Comparison of ENCODE assay signal across 8 mouse cellular contexts in the genomic region with DNA sequence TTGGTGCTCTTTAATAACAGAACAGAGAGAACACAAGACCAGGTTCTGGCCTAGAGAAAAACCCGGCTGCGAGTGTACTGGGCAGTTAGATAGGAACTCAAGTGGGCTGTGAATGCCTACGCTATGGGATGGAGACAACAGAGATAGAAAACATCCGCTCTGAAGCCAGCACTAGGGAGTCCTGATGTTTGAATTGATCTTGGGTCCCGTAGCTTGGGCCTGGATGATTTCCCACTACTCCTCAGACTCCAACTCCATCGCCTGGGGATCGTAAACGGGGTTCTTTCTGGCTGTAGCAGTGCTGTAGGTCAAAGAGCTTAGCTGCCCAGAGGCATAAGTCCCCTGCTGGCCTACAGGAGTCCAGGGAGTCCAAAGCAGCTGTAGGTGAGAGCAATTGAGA. TPM values are rescaled to one million over a fixed set of nuclear protein-coding genes. Genes with fewer than 3 reads are reported as not detected.
DNase-seq lines count a peak whose midpoint lies in the region; ATAC-seq and TF ChIP-seq lines count a peak whose summit lies in the region.

No protein-coding gene starts in this region.

- peaks cover 19% of the 10 kb centered on the region for H3K4me1 ChIP-seq in kidney, embryonic 16.5 days (ENCODE audit: insufficient read depth, low read length)
- peaks cover 4% of the 10 kb centered on the region; the same call in 1 of the 2 replicates for H3K4me1 ChIP-seq in embryonic facial prominence, embryonic 11.5 days (ENCODE audit: control insufficient read depth, insufficient read depth, low read length)
- peaks cover 21% of the 10 kb centered on the region for H3K4me1 ChIP-seq in hindbrain, postnatal 0 days (ENCODE audit: insufficient read depth, low read length)

- no peak for ATAC-seq in kidney, embryonic 16.5 days (ENCODE audit: low FRiP score, low TSS enrichment)
- ATAC-seq in embryonic facial prominence, embryonic 11.5 days (replicated peaks; ENCODE audit: insufficient number of reproducible peaks, low FRiP score, low TSS enrichment, low read depth), result no peak
- ATAC-seq in hindbrain, postnatal 0 days, result peak; percentile 13; the same call in 1 of the 2 replicates

- H3K27me3 ChIP-seq in kidney, embryonic 16.5 days (ENCODE audit: insufficient read depth, low read length), result no peaks in the 10 kb centered on the region
- H3K27me3 ChIP-seq in embryonic facial prominence, embryonic 11.5 days (ENCODE audit: control insufficient read depth, insufficient read depth, low read length), result no peaks in the 10 kb centered on the region
- H3K27me3 ChIP-seq in hindbrain, postnatal 0 days (ENCODE audit: insufficient read depth, low read length), result no peaks in the 10 kb centered on the region
- no peaks in the 10 kb centered on the region for H3K27me3 ChIP-seq in myocyte (ENCODE audit: control insufficient read depth, insufficient read depth, insufficient read length)

- peak overlapping the region; percentile 53 for H3ac ChIP-seq in myocyte (ENCODE audit: control insufficient read depth, insufficient read length)

- H3K79me2 ChIP-seq in myocyte (ENCODE audit: control insufficient read depth, insufficient read depth), result no peaks in the 10 kb centered on the region

- H3K36me3 ChIP-seq in kidney, embryonic 16.5 days (ENCODE audit: insufficient read depth, low read length), result peaks cover 11% of the 10 kb centered on the region; the same call in 1 of the 2 replicates
- no peaks in the 10 kb centered on the region for H3K36me3 ChIP-seq in embryonic facial prominence, embryonic 11.5 days (replicated peaks; ENCODE audit: control insufficient read depth, insufficient read depth, low read depth, low read length)
- H3K36me3 ChIP-seq in hindbrain, postnatal 0 days (ENCODE audit: insufficient read depth, low read length), result peaks cover 13% of the 10 kb centered on the region; the same call in 1 of the 2 replicates
- no peaks in the 10 kb centered on the region for H3K36me3 ChIP-seq in myocyte (ENCODE audit: control insufficient read depth, insufficient read depth)

- peak overlapping the region; percentile 90 for H3K27ac ChIP-seq in kidney, embryonic 16.5 days (ENCODE audit: low read length)
- no peak overlapping the region for H3K27ac ChIP-seq in embryonic facial prominence, embryonic 11.5 days (replicated peaks; ENCODE audit: low read depth, low read length)
- peak overlapping the region; percentile 87 for H3K27ac ChIP-seq in hindbrain, postnatal 0 days

- H3K9ac ChIP-seq in kidney, embryonic 16.5 days (replicated peaks; ENCODE audit: low read length), result peak overlapping the region; percentile 86
- peak overlapping the region; percentile 79 for H3K9ac ChIP-seq in embryonic facial prominence, embryonic 11.5 days (replicated peaks; ENCODE audit: low read length)
- H3K9ac ChIP-seq in hindbrain, postnatal 0 days (replicated peaks; ENCODE audit: low read length), result peak overlapping the region; percentile 85

- peak overlapping the region; percentile 85 for H3K4me2 ChIP-seq in kidney, embryonic 16.5 days (replicated peaks; ENCODE audit: low read depth, low read length)
- peak overlapping the region; percentile 64 for H3K4me2 ChIP-seq in embryonic facial prominence, embryonic 11.5 days (ENCODE audit: low read depth, low read length)
- H3K4me2 ChIP-seq in hindbrain, postnatal 0 days (ENCODE audit: low read depth, low read length), result peak overlapping the region; percentile 79
- H3K4me2 ChIP-seq in myocyte (ENCODE audit: low read depth), result peak overlapping the region; percentile 78

- TF ChIP-seq POLR2A in myocyte (IDR thresholded peaks at IDR 0.05; ENCODE audit: insufficient read length, low read depth), result no peak

- no peaks in the 10 kb centered on the region for H3K9me3 ChIP-seq in kidney, embryonic 16.5 days (ENCODE audit: low read length)
- H3K9me3 ChIP-seq in embryonic facial prominence, embryonic 11.5 days (replicated peaks; ENCODE audit: control insufficient read depth, low read length), result no peaks in the 10 kb centered on the region
- no peaks in the 10 kb centered on the region for H3K9me3 ChIP-seq in hindbrain, postnatal 0 days (ENCODE audit: low read length)

- WGBS in kidney, embryonic 16.5 days, result 12% methylated on average over 8 of the region's 8 CpGs
- whole genome bisulfite sequencing in embryonic facial prominence, embryonic 11.5 days, result 11% methylated on average over 8 of the region's 8 CpGs
- WGBS in hindbrain, postnatal 0 days, result 7% methylated on average over 8 of the region's 8 CpGs

- H3K4me3 ChIP-seq in kidney, embryonic 16.5 days (ENCODE audit: low read length), result peak overlapping the region; percentile 85
- peak overlapping the region; percentile 80 for H3K4me3 ChIP-seq in embryonic facial prominence, embryonic 11.5 days (ENCODE audit: low read depth, low read length)
- peak overlapping the region; percentile 73 for H3K4me3 ChIP-seq in hindbrain, postnatal 0 days (ENCODE audit: low read length)
- H3K4me3 ChIP-seq in myocyte, result peak overlapping the region; percentile 68

- no peak for DNase-seq in kidney, postnatal 14 days
- no peak for DNase-seq in embryonic facial prominence, embryonic 11.5 days (ENCODE audit: low spot score)
- peak; percentile 9 for DNase-seq in hindbrain, postnatal 0 days (ENCODE audit: low spot score)
- no peak for DNase-seq in urinary bladder, postnatal 36 days (ENCODE audit: low spot score in 2 of 2)
- DNase-seq in retina, embryonic 14.5 days (ENCODE audit: low spot score), result no peak
- no peak for DNase-seq in testis, postnatal 14 days (ENCODE audit: low spot score)

- no peak for TF ChIP-seq CTCF in hindbrain, postnatal 0 days (IDR thresholded peaks at IDR 0.05; ENCODE audit: low read depth)

TF ChIP-seq in myocyte, 11 proteins besides CTCF, POLR2A, EP300 and RAD21:
- no peak for TF ChIP-seq POLR2AphosphoS2 (IDR thresholded peaks at IDR 0.05; ENCODE audit: insufficient read length, low read depth)
- TF ChIP-seq MAX (IDR thresholded peaks at IDR 0.05; ENCODE audit: low read depth), result no peak
- TF ChIP-seq USF1 (IDR thresholded peaks at IDR 0.05; ENCODE audit: low read depth), result no peak
- TF ChIP-seq CEBPB (IDR thresholded peaks at IDR 0.05; ENCODE audit: insufficient read depth, poor library complexity, severe bottlenecking), result no peak
- no peak for TF ChIP-seq TCF12 (IDR thresholded peaks at IDR 0.05; ENCODE audit: insufficient read depth, poor library complexity, severe bottlenecking)
- no peak for TF ChIP-seq TCF3 (IDR thresholded peaks at IDR 0.05; ENCODE audit: insufficient read length, low read depth)
- TF ChIP-seq REST (IDR thresholded peaks at IDR 0.05; ENCODE audit: insufficient read depth, insufficient read length), result no peak
- no peak for TF ChIP-seq E2F4 (IDR thresholded peaks at IDR 0.05; ENCODE audit: insufficient read depth)
- no peak for TF ChIP-seq SRF (IDR thresholded peaks at IDR 0.05; ENCODE audit: control insufficient read depth, insufficient read length, low read depth)
- TF ChIP-seq MYOD1 (IDR thresholded peaks at IDR 0.05; ENCODE audit: control insufficient read depth in 1 of 3, insufficient read length in 2 of 3, low read depth in 2 of 3), result no peak
- no peak for TF ChIP-seq MYOG (IDR thresholded peaks at IDR 0.05; ENCODE audit: control insufficient read depth in 1 of 3, insufficient read depth in 1 of 3, insufficient read length in 2 of 3, low read depth in 2 of 3)

RNA-seq across cellular contexts. Expression of a gene that starts 0.5 kb away (rescaled TPM):
- 12.7 and 17.0 TPM in 2 replicates for polyA plus RNA-seq in kidney, embryonic 16.5 days (2015; fragmentation: Nextera tagmentation; extraction: Ambion mirVana)
- 4.4 and 7.3 TPM in 2 replicates for polyA plus RNA-seq in embryonic facial prominence, embryonic 11.5 days (2014; fragmentation: Nextera tagmentation; extraction: Ambion mirVana)
- 23.2 and 26.7 TPM in 2 replicates for total RNA-seq in hindbrain, postnatal 0 days (2014; rRNA removed)
- polyA plus RNA-seq in hindbrain, postnatal 0 days (2015; fragmentation: Nextera tagmentation; extraction: Ambion mirVana), result 24.5 and 24.6 TPM in 2 replicates
- polyA plus RNA-seq in myocyte (2012; fragmentation: generic; extraction: Trizol), result 11.9 TPM

RNA-seq across cellular contexts. Expression of a gene that starts 11.6 kb away (rescaled TPM):
- 1.3 and 1.6 TPM in 2 replicates for polyA plus RNA-seq in kidney, embryonic 16.5 days (2015; fragmentation: Nextera tagmentation; extraction: Ambion mirVana)
- 0.73 and 0.82 TPM in 2 replicates for polyA plus RNA-seq in embryonic facial prominence, embryonic 11.5 days (2014; fragmentation: Nextera tagmentation; extraction: Ambion mirVana)
- total RNA-seq in hindbrain, postnatal 0 days (2014; rRNA removed), result 0.72 and 0.94 TPM in 2 replicates
- polyA plus RNA-seq in hindbrain, postnatal 0 days (2015; fragmentation: Nextera tagmentation; extraction: Ambion mirVana), result 2.3 and 3.1 TPM in 2 replicates
- 1.1 TPM for polyA plus RNA-seq in myocyte (2012; fragmentation: generic; extraction: Trizol)

RNA-seq across cellular contexts. Expression of a gene that starts 12.0 kb away (rescaled TPM):
- polyA plus RNA-seq in kidney, embryonic 16.5 days (2015; fragmentation: Nextera tagmentation; extraction: Ambion mirVana), result 2.5 and 3.5 TPM in 2 replicates
- 7.5 and 8.3 TPM in 2 replicates for polyA plus RNA-seq in embryonic facial prominence, embryonic 11.5 days (2014; fragmentation: Nextera tagmentation; extraction: Ambion mirVana)
- 27.3 and 31.5 TPM in 2 replicates for total RNA-seq in hindbrain, postnatal 0 days (2014; rRNA removed)
- polyA plus RNA-seq in hindbrain, postnatal 0 days (2015; fragmentation: Nextera tagmentation; extraction: Ambion mirVana), result 1.7 and 1.9 TPM in 2 replicates
- polyA plus RNA-seq in myocyte (2012; fragmentation: generic; extraction: Trizol), result 96.3 TPM

RNA-seq across cellular contexts. Expression of a gene that starts 19.2 kb away (rescaled TPM):
- 206 and 209 TPM in 2 replicates for polyA plus RNA-seq in kidney, embryonic 16.5 days (2015; fragmentation: Nextera tagmentation; extraction: Ambion mirVana)
- polyA plus RNA-seq in embryonic facial prominence, embryonic 11.5 days (2014; fragmentation: Nextera tagmentation; extraction: Ambion mirVana), result 107 and 118 TPM in 2 replicates
- total RNA-seq in hindbrain, postnatal 0 days (2014; rRNA removed), result 31.9 and 43.1 TPM in 2 replicates
- polyA plus RNA-seq in hindbrain, postnatal 0 days (2015; fragmentation: Nextera tagmentation; extraction: Ambion mirVana), result 138 and 142 TPM in 2 replicates
- 52.4 TPM for polyA plus RNA-seq in myocyte (2012; fragmentation: generic; extraction: Trizol)

RNA-seq across cellular contexts. Expression of a gene that starts 31.4 kb away (rescaled TPM):
- polyA plus RNA-seq in kidney, embryonic 16.5 days (2015; fragmentation: Nextera tagmentation; extraction: Ambion mirVana), result 23.1 and 28.0 TPM in 2 replicates
- 30.7 and 40.4 TPM in 2 replicates for polyA plus RNA-seq in embryonic facial prominence, embryonic 11.5 days (2014; fragmentation: Nextera tagmentation; extraction: Ambion mirVana)
- 12.4 and 17.7 TPM in 2 replicates for total RNA-seq in hindbrain, postnatal 0 days (2014; rRNA removed)
- 5.9 and 8.3 TPM in 2 replicates for polyA plus RNA-seq in hindbrain, postnatal 0 days (2015; fragmentation: Nextera tagmentation; extraction: Ambion mirVana)
- polyA plus RNA-seq in myocyte (2012; fragmentation: generic; extraction: Trizol), result 1,792 TPM

Comparison
In these comparisons a context has a peak if more than half of its experiments do, and no peak if none do; other contexts are left out.
1. RNA of a gene that starts 12.0 kb away (polyA plus RNA-seq): 96.3 TPM in myocyte (single experiment); 7.5 to 8.3 TPM in embryonic facial prominence, embryonic 11.5 days, 2.5 to 3.5 TPM in kidney, embryonic 16.5 days and 1.7 to 1.9 TPM in hindbrain, postnatal 0 days; every median in the first group is over 10 times any median in the second.
2. Peak in every context shown above with its lines, with median percentiles within 50 percentile points of each other: H3K4me2 ChIP-seq, H3K4me3 ChIP-seq and H3K9ac ChIP-seq.